Mouse (Mus musculus) cerebellum, adult 2 months (tissue): ENCODE data around the gene Rragc. TPM values are rescaled to one million over a fixed set of nuclear protein-coding genes. Genes with fewer than 3 reads are reported as not detected.
A peak's percentile ranks its signal among the peaks of the same experiment; 100 is the strongest.
"Not testable (repeated sequence)": the region's sequence is repeated elsewhere in the genome, so short reads cannot be mapped to it uniquely, and the experiment has no call there.

Experiments
- DNase-seq, 2 experiments: peaks; one replicate each; pipeline ENCODE4 v3.0.0; 2021
- H3K27ac ChIP-seq: fragments of 200-500 bp; 2 replicates; pipeline ENCODE4 v1.5.1; 2012; ENCODE audit warnings: low read length, control low read depth, inconsistent platforms; ENCODE audit not compliant: insufficient read depth
- H3K27me3 ChIP-seq: fragments of 200-500 bp; 2 replicates; pipeline ENCODE4 v1.6.1; 2012; ENCODE audit warnings: inconsistent platforms, mild to moderate bottlenecking, low read length, moderate library complexity; ENCODE audit not compliant: control insufficient read depth, insufficient read depth
- H3K4me1 ChIP-seq: fragments of 200-500 bp; 2 replicates; pipeline ENCODE4 v1.6.1; 2011; ENCODE audit warnings: low read length; ENCODE audit not compliant: control insufficient read depth, insufficient read depth
- H3K4me3 ChIP-seq: fragments of 200-500 bp; replicated peaks from 2 replicates; pipeline ENCODE3; 2011; ENCODE audit warnings: mild to moderate bottlenecking, low read depth, low read length, control low read depth; ENCODE audit not compliant: insufficient read depth
- CTCF ChIP-seq: fragments of 200-500 bp; IDR thresholded peaks from 2 replicates; pipeline ENCODE4 v1.5.1; 2011; ENCODE audit warnings: low read depth, mild to moderate bottlenecking, control low read depth, low read length, moderate library complexity, borderline replicate concordance; ENCODE audit not compliant: insufficient read depth
- POLR2A ChIP-seq: fragments of 200-500 bp; IDR thresholded peaks from 2 replicates; pipeline ENCODE4 v1.6.1; 2011; ENCODE audit warnings: low read length, control low read depth, borderline replicate concordance; ENCODE audit not compliant: insufficient read depth
- WGBS: fragments of 180-500 bp; shearing (Covaris S2); methylation state at CpG from one replicate; pipeline ENCODE4 v1.1.7; 2018; 5-methylcytosine and 5-hydroxymethylcytosine counted together
- polyA plus RNA-seq: library from polyadenylated mRNA; depleted of rRNA; stranded (reverse); fragments of >200 nt; gene quantifications from 2 replicates; pipeline ENCODE4 v1.2.3, GENCODE M21; 2012

Gene Rragc
- polyA plus RNA-seq, 1 experiment: 83.9 TPM

- no peak overlapping the region for H3K27ac ChIP-seq
- no peak overlapping the region for H3K4me3 ChIP-seq
- no peak for DNase-seq
- H3K27me3 ChIP-seq: no peaks in the 10 kb centered on the region
- H3K4me1 ChIP-seq: peaks cover 11% of the 10 kb centered on the region
- WGBS: 94% methylated on average over 7 of the region's 7 CpGs
- TF ChIP-seq CTCF (no peak), POLR2A (no peak)
These were observed 18.8 kb downstream of the Rragc start for GRCm38 (mm10) chr4:123936059-123936458.

DNA sequence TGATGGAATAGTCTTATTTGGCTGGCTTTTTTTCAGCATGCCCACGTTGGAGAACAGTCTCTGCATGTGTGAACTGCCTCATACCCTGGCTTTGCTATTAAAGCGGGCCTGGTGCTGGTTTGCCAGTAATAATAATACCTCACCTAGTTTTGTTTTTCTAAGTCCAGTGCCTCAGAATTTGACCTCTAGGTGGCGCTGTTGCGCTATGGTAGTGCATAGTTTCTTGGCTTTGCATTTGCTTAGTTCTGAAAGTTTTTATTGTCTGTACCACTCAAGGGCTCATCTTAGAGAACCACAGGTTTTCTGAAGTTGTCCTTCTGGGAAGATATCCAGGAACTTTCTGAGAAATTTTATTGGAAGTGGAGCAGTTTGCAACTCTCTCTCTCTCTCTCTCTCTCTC is 22.6 kb downstream of the Rragc start:
- no peak overlapping the region for H3K27ac ChIP-seq
- no peaks in the 10 kb centered on the region for H3K27me3 ChIP-seq
- WGBS: 8% methylated on average over 4 of the region's 4 CpGs
- H3K4me1 ChIP-seq: peaks cover 3% of the 10 kb centered on the region; the same call in 1 of the 2 replicates
- no peak for TF ChIP-seq POLR2A
- TF ChIP-seq CTCF: peak; percentile 36; the same call in 1 of the 2 replicates
- peak; percentile 32 to 53 for DNase-seq
- H3K4me3 ChIP-seq: no peak overlapping the region

- not testable (repeated sequence) for H3K27me3 ChIP-seq, H3K4me3 ChIP-seq, H3K27ac ChIP-seq, DNase-seq, H3K4me1 ChIP-seq
- WGBS: 73% methylated on average over 7 of the region's 7 CpGs
These were observed 23.6 kb downstream of the Rragc start for GRCm38 (mm10) chr4:123940878-123941277.

GRCm38 (mm10) chr4:123946701-123947100 is 29.5 kb downstream of the Rragc start:
- H3K4me3 ChIP-seq: no peak overlapping the region
- H3K4me1 ChIP-seq: no peaks in the 10 kb centered on the region
- WGBS: 83% methylated on average over 4 of the region's 4 CpGs
- TF ChIP-seq POLR2A: no peak
- no peak for TF ChIP-seq CTCF
- H3K27me3 ChIP-seq: no peaks in the 10 kb centered on the region
- no peak for DNase-seq
- no peak overlapping the region for H3K27ac ChIP-seq

GRCm38 (mm10) chr4:123947149-123947548 is 29.9 kb downstream of the Rragc start:
- TF ChIP-seq POLR2A (no peak), CTCF (no peak)
- H3K4me3 ChIP-seq: no peak overlapping the region
- 42% methylated on average over 5 of the region's 5 CpGs for WGBS
- no peak overlapping the region for H3K27ac ChIP-seq
- no peak for DNase-seq
- no peaks in the 10 kb centered on the region for H3K4me1 ChIP-seq
- H3K27me3 ChIP-seq: no peaks in the 10 kb centered on the region

GRCm38 (mm10) chr4:123948901-123949300 is 31.7 kb downstream of the Rragc start:
- DNase-seq: no peak
- Histone ChIP-seq H3K27me3 (no peaks in the 10 kb centered on the region), H3K27ac (no peak overlapping the region), H3K4me3 (no peak overlapping the region), H3K4me1 (no peaks in the 10 kb centered on the region)
- 78% methylated on average over 6 of the region's 6 CpGs for WGBS
- no peak for TF ChIP-seq CTCF

- Histone ChIP-seq H3K27me3 (no peaks in the 10 kb centered on the region), H3K4me1 (no peaks in the 10 kb centered on the region), H3K4me3 (no peak overlapping the region), H3K27ac (no peak overlapping the region)
- no peak for TF ChIP-seq CTCF
- TF ChIP-seq POLR2A: no peak
- no peak for DNase-seq
- 76% methylated on average over 10 of the region's 10 CpGs for WGBS
These were observed 32.4 kb downstream of the Rragc start for GRCm38 (mm10) chr4:123949649-123950048.

- 37% methylated on average over 8 of the region's 8 CpGs for WGBS
- no peak overlapping the region for H3K27ac ChIP-seq
- no peaks in the 10 kb centered on the region for H3K27me3 ChIP-seq
- TF ChIP-seq POLR2A (no peak), CTCF (no peak)
- DNase-seq: no peak
- no peak overlapping the region for H3K4me3 ChIP-seq
- no peaks in the 10 kb centered on the region for H3K4me1 ChIP-seq
These were observed 34.8 kb downstream of the Rragc start for GRCm38 (mm10) chr4:123952059-123952458.
